Mouse (Mus musculus) cerebellum, adult 2 months (tissue): ENCODE data around the gene Itga1. TPM values are rescaled to one million over a fixed set of nuclear protein-coding genes. Genes with fewer than 3 reads are reported as not detected.

Experiments used
- DNase-seq, 2 experiments: peaks; one replicate each; pipeline ENCODE4 v3.0.0; 2021
- H3K27ac ChIP-seq: fragments of 200-500 bp; 2 replicates; pipeline ENCODE4 v1.5.1; 2012; ENCODE audit warnings: low read length, control low read depth, inconsistent platforms; ENCODE audit not compliant: insufficient read depth
- H3K27me3 ChIP-seq: fragments of 200-500 bp; 2 replicates; pipeline ENCODE4 v1.6.1; 2012; ENCODE audit warnings: inconsistent platforms, mild to moderate bottlenecking, low read length, moderate library complexity; ENCODE audit not compliant: control insufficient read depth, insufficient read depth
- H3K4me1 ChIP-seq: fragments of 200-500 bp; 2 replicates; pipeline ENCODE4 v1.6.1; 2011; ENCODE audit warnings: low read length; ENCODE audit not compliant: control insufficient read depth, insufficient read depth
- H3K4me3 ChIP-seq: fragments of 200-500 bp; replicated peaks from 2 replicates; pipeline ENCODE3; 2011; ENCODE audit warnings: mild to moderate bottlenecking, low read depth, low read length, control low read depth; ENCODE audit not compliant: insufficient read depth
- CTCF ChIP-seq: fragments of 200-500 bp; IDR thresholded peaks from 2 replicates; pipeline ENCODE4 v1.5.1; 2011; ENCODE audit warnings: low read depth, mild to moderate bottlenecking, control low read depth, low read length, moderate library complexity, borderline replicate concordance; ENCODE audit not compliant: insufficient read depth
- POLR2A ChIP-seq: fragments of 200-500 bp; IDR thresholded peaks from 2 replicates; pipeline ENCODE4 v1.6.1; 2011; ENCODE audit warnings: low read length, control low read depth, borderline replicate concordance; ENCODE audit not compliant: insufficient read depth
- WGBS: fragments of 180-500 bp; shearing (Covaris S2); methylation state at CpG from one replicate; pipeline ENCODE4 v1.1.7; 2018; 5-methylcytosine and 5-hydroxymethylcytosine counted together
- polyA plus RNA-seq: library from polyadenylated mRNA; depleted of rRNA; stranded (reverse); fragments of >200 nt; gene quantifications from 2 replicates; pipeline ENCODE4 v1.2.3, GENCODE M21; 2012

Itga1 gene
- polyA plus RNA-seq, 1 experiment, result 2.6 TPM

DNA sequence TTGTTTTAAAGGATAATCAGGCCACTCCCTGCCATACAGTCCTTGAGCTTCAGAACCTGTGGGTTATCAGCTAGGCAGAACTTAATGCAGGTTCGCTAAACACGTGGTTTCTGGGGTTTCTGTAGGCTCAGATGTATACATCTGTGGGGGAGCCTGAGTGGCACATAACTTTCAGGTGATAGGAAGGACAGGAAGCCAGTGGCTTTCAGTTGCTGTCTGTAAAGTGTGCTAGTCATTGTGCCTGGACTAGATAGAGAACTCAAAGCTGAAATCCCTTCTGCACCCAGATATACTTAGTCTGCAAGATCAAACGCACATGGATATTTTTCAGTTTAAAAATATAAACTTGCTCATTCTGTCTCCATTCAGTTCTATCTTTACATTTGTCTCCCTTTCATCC is 29.6 kb upstream of the Itga1 start:
- TF ChIP-seq CTCF (no peak), POLR2A (no peak)
- no peaks in the 10 kb centered on the region for H3K4me1 ChIP-seq
- H3K27ac ChIP-seq, result no peak overlapping the region
- 76% methylated on average over 3 of the region's 3 CpGs for WGBS
- H3K27me3 ChIP-seq, result no peaks in the 10 kb centered on the region
- DNase-seq, result no peak
- H3K4me3 ChIP-seq, result no peak overlapping the region

DNA sequence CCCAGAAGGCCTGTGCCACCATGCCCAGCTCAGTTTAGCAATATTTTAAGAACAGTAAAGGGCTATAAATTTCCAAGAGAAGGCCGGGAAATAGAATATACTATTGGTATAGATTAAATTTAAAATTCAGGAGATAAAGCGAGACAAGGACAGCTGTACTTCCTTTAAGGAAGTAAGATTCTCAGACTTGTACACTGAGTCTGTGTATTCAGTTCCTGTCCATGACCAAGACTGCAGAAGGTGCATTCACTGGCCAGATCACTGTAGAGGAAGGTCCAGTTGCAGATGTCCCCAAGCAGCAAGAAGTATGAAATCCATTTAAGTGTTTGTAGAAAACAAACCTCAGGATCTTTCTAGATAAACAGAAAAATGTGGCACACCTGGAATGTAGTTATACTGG is 28.3 kb upstream of the Itga1 start:
- WGBS, result 90% methylated on average over 2 of the region's 2 CpGs
- DNase-seq, result no peak
- no peak overlapping the region for H3K4me3 ChIP-seq
- no peaks in the 10 kb centered on the region for H3K4me1 ChIP-seq
- TF ChIP-seq POLR2A (no peak), CTCF (no peak)
- H3K27ac ChIP-seq, result no peak overlapping the region
- no peaks in the 10 kb centered on the region for H3K27me3 ChIP-seq

DNA sequence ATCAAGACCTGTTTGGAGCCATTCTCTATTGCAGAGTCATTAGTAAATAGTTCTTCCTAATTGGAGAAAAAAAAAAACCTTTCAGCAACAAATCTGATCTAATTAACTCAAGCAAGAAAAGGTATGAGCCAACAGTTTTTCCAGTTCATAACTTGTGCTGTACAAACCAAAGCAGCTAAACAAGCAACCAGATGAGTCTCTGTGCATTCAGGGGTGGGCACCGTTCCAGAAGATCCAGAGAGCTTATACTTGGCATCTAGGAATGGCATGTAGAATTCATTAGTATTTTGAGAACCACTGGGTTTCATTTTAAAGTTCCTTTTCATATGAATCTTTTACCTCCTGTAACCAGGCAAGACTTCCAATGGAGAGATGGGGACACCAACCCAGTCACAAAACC is 26.1 kb upstream of the Itga1 start:
- DNase-seq, result no peak
- H3K27ac ChIP-seq, result no peak overlapping the region
- WGBS, result 75% methylated on average over 1 of the region's 1 CpGs
- no peaks in the 10 kb centered on the region for H3K4me1 ChIP-seq
- H3K4me3 ChIP-seq, result no peak overlapping the region
- no peak for TF ChIP-seq POLR2A
- TF ChIP-seq CTCF, result no peak
- no peaks in the 10 kb centered on the region for H3K27me3 ChIP-seq

DNA sequence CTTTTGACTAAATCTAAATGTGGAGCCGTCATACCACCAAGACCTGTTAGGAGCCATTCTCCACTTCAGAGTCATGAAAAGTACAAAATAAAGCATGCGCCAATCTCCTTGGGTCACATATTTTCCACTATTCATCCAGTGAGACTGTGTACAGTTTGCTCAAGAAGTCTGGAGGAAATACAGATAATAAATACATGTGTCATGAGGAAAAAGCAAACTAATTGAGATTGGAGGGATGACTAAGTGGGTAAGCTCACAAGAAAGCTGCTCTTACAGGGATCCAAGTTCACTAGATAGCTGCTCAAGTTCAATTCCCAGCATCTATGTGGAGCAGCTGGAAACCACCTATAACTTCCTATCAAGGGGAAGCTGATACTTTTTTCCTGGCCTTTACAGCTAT is 24.8 kb upstream of the Itga1 start:
- Histone ChIP-seq H3K4me3 (no peak overlapping the region), H3K27me3 (no peaks in the 10 kb centered on the region), H3K27ac (no peak overlapping the region), H3K4me1 (no peaks in the 10 kb centered on the region)
- 95% methylated on average over 2 of the region's 2 CpGs for WGBS
- no peak for DNase-seq
- no peak for TF ChIP-seq CTCF

DNA sequence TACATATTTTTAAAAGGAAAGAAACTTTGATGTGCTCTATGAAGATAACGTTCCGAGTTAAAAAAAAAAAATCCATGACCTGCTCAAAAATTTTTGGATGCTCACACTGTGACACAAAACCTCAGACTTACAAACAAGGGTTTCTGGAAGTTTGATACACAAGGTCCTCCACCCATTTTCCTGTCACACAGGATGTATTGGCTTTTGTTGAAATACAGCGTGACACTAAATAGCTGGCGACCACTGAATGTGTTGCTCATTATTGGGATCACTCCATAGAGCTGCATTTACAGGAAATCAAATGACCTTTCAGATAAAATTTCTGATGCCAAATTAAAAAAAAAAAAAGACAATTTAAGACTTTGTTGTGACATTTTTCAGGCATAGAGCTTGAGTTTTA is 23.4 kb upstream of the Itga1 start:
- H3K27ac ChIP-seq, result no peak overlapping the region
- H3K4me1 ChIP-seq, result no peaks in the 10 kb centered on the region
- no peaks in the 10 kb centered on the region for H3K27me3 ChIP-seq
- no peak for TF ChIP-seq CTCF
- TF ChIP-seq POLR2A, result no peak
- WGBS, result 85% methylated on average over 4 of the region's 4 CpGs
- no peak overlapping the region for H3K4me3 ChIP-seq
- no peak for DNase-seq

DNA sequence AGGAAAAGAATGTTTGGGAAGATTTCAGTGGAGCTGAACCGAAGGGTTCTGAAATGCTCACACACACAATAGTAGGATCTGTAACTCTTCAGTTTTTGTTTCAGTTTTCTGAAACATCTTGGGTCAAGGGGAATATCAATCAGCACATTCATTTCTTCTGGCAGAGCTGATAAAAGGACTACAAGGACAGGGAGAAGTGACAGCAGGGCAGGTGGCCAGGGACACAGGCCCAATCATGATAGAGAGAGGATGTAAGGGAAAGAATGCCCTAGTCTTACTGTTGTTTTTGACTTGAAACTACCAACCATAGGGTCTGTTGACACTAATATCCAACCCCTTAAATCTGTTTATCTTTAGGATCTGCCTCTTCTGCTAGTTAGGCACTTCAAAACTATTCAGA is 22.8 kb upstream of the Itga1 start:
- H3K27ac ChIP-seq, result no peak overlapping the region

DNA sequence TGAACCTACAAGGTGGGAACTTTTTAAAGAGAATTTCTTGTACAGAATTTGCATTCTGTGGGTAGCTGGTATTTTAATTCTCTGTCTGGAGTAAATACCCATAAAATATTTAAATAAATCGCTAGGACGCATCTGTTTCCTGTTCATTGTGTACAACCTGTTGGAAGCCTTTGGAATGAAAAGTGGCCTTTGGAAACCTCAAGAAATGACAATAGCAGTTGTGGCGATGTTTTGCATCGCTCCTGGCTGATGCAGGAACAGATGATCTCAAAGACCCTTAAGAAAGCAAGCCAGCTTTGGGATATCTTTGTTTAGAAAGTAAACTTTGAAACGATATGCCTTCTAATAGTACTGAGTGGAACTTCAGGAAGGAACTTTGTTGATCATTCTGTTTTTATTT is 17.0 kb upstream of the Itga1 start:
- H3K4me3 ChIP-seq, result no peak overlapping the region
- no peak for DNase-seq
- 36% methylated on average over 5 of the region's 5 CpGs for WGBS
- no peaks in the 10 kb centered on the region for H3K27me3 ChIP-seq
- H3K27ac ChIP-seq, result no peak overlapping the region
- no peak for TF ChIP-seq CTCF
- no peak for TF ChIP-seq POLR2A
- no peaks in the 10 kb centered on the region for H3K4me1 ChIP-seq

More for the DNA sequence above, 22.8 kb upstream of the Itga1 start:
- WGBS, result 79% methylated on average over 1 of the region's 1 CpGs
- TF ChIP-seq CTCF, result no peak
- TF ChIP-seq POLR2A, result no peak
- Histone ChIP-seq H3K4me3 (no peak overlapping the region), H3K4me1 (no peaks in the 10 kb centered on the region), H3K27me3 (no peaks in the 10 kb centered on the region)
- no peak for DNase-seq

DNA sequence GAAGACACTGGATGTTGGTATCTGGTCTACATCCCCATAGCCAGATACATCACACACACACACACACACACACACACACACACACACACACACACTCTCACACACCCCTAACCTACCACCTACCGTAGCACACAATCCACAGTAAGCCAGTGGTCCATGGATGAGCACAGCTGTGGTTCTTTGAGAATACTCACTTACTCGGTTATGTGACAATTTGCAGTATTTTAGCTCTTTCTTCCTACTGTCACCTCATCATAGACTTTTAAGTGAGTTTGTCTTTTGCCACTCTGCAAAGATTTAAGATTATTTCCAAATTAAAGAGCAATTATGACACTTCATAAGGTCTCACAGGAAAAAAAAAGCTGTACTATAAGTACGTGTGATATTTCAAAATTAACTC is 16.4 kb upstream of the Itga1 start:
- Histone ChIP-seq H3K27ac (no peak overlapping the region), H3K4me3 (no peak overlapping the region), H3K4me1 (no peaks in the 10 kb centered on the region), H3K27me3 (no peaks in the 10 kb centered on the region)
- no peak for DNase-seq
- WGBS, result 74% methylated on average over 3 of the region's 3 CpGs
- no peak for TF ChIP-seq POLR2A

DNA sequence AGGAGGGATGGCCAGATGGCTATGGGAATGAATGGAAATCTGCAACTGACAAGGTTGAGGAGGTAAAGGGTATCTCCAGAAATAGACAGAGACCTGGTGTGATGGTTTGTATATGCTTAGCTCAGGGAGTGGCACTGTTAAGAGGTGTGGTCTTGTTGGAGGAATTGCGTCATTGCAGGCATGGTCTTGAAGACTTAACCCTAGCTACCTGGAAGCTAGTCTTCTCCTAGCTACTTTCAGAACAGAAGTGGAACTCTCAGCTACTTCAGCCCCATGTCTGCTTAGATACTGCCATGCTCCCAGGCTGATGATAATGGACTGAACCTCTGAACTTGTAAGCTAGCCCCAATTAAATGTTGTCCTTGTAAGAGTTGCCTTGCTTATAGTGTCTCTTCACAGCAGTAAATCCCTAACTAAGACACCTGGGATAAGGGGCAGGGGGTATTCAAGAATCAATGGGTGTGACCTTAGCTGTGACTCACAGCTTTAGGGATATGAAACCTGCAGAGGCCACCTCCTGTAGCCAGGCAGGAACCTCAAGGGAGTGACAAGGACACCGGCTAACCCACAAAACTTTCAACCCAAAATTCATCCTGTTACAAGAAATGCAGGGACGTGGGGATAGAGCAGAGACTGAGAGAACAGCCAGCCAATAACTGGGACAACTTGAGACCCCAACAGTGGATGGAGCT is 15.3 kb upstream of the Itga1 start:
- H3K27ac ChIP-seq, result no peak overlapping the region
- DNase-seq, result no peak
- H3K27me3 ChIP-seq, result no peaks in the 10 kb centered on the region
- 85% methylated on average over 3 of the region's 3 CpGs for WGBS
- no peak overlapping the region for H3K4me3 ChIP-seq
- TF ChIP-seq CTCF (no peak), POLR2A (no peak)
- no peaks in the 10 kb centered on the region for H3K4me1 ChIP-seq
